Mouse (Mus musculus) erythroid progenitor cell, adult 5-6 weeks (primary cell): ENCODE measurements around the gene Gm49387. TPM values are rescaled to one million over a fixed set of nuclear protein-coding genes. Genes with fewer than 3 reads are reported as not detected.
A peak's percentile ranks its signal among the peaks of the same experiment; 100 is the strongest.

ENCODE experiments used
- ATAC-seq: replicated peaks from 2 replicates; pipeline ENCODE4 v1.8.0; 2016; ENCODE audit warnings: moderate number of reproducible peaks, mild to moderate bottlenecking, moderate TSS enrichment, inconsistent platforms; ENCODE audit not compliant: poor library complexity, low FRiP score, severe bottlenecking
- total RNA-seq, 2 experiments: library from RNA; stranded (forward) in 1 of 2; stranded (reverse) in 1 of 2; fragments of 150-400 nt in 1 of 2; fragments of 186-747, 209-891 nt in 1 of 2; gene quantifications; 2 replicates each; pipeline versions ENCODE4 v1.2.3 to v1.2.4; 2015 to 2017; ENCODE audit warnings: low replicate concordance in 2 of 2

Gene Gm49387
- total RNA-seq, 2 experiments from 2014 or later = not detected

- ATAC-seq = no peak
Observed at GRCm38 (mm10) chr14:31586451-31586850, 54.2 kb downstream of the Gm49387 start.

GRCm38 (mm10) chr14:31583082-31583481 is 57.6 kb downstream of the Gm49387 start:
- ATAC-seq = no peak

- ATAC-seq = no peak
Observed at GRCm38 (mm10) chr14:31577966-31578735, 62.5 kb downstream of the Gm49387 start.

GRCm38 (mm10) chr14:31576846-31577697 is 63.6 kb downstream of the Gm49387 start:
- no peak for ATAC-seq

GRCm38 (mm10) chr14:31575866-31576265 is 64.8 kb downstream of the Gm49387 start:
- ATAC-seq = no peak

GRCm38 (mm10) chr14:31574903-31575665 is 65.6 kb downstream of the Gm49387 start:
- no peak for ATAC-seq

- ATAC-seq = no peak
Observed at GRCm38 (mm10) chr14:31572561-31573175, 68.0 kb downstream of the Gm49387 start.

GRCm38 (mm10) chr14:31571419-31571818 is 69.3 kb downstream of the Gm49387 start:
- no peak for ATAC-seq

GRCm38 (mm10) chr14:31570131-31570951 is 70.3 kb downstream of the Gm49387 start:
- ATAC-seq = no peak

GRCm38 (mm10) chr14:31569151-31569631 is 71.5 kb downstream of the Gm49387 start:
- ATAC-seq = no peak

GRCm38 (mm10) chr14:31565478-31566212 is 75.0 kb downstream of the Gm49387 start:
- no peak for ATAC-seq

GRCm38 (mm10) chr14:31564452-31565179 is 76.1 kb downstream of the Gm49387 start:
- ATAC-seq = no peak

- 0 out of 2 replicates have a peak, but pooled peaks have one; percentile 23 for ATAC-seq
Observed at GRCm38 (mm10) chr14:31560886-31561285, 79.8 kb downstream of the Gm49387 start.

GRCm38 (mm10) chr14:31559216-31559615 is 81.5 kb downstream of the Gm49387 start:
- ATAC-seq = no peak

GRCm38 (mm10) chr14:31557784-31558183 is 82.9 kb downstream of the Gm49387 start:
- ATAC-seq = no peak

- no peak for ATAC-seq
Observed at GRCm38 (mm10) chr14:31557273-31557672, 83.4 kb downstream of the Gm49387 start.

GRCm38 (mm10) chr14:31556526-31557260 is 84.0 kb downstream of the Gm49387 start:
- ATAC-seq = no peak
